8 mouse cellular contexts compared by ENCODE assay signal in the genomic region with DNA sequence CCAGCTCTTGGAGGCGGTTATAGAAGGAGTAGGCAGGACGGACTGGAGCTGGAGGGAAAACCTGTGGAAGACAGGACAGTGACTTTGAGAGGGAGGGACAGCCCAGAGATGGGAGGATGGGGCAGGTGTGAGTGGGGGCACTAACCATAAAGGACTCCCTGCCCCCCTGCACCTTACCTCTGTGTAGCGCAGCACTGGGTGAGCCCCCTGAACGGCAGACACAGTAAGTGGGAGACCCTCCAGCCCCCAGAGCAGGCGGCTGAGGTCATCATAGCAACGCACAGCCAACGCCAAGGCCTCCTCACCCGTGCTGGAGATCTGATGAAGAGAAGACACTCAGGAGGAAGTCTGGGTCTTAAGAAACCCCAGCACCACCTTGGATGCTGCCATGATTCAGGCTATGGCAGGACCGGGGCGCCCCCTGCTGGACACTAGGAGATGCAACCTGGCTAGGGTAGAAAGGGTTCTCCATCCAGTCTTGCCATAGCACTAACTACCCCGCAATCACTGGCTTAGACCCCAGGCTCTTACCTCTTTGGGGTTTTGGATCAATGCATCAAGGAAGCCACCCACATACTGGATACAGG. TPM values are rescaled to one million over a fixed set of nuclear protein-coding genes. Genes with fewer than 3 reads are reported as not detected.
DNase-seq lines count a peak whose midpoint lies in the region; ATAC-seq lines count a peak whose summit lies in the region.

No protein-coding gene starts in this region.

- H3K9me3 ChIP-seq in intestine, embryonic 14.5 days (ENCODE audit: control insufficient read depth, low read length): no peaks in the 10 kb centered on the region
- no peaks in the 10 kb centered on the region for H3K9me3 ChIP-seq in intestine, embryonic 16.5 days (ENCODE audit: control insufficient read depth, low read length)
- H3K9me3 ChIP-seq in stomach, embryonic 14.5 days (ENCODE audit: control insufficient read depth, low read depth, low read length): no peaks in the 10 kb centered on the region

- H3K36me3 ChIP-seq in intestine, embryonic 14.5 days (ENCODE audit: control insufficient read depth, insufficient read depth, low read length): peaks cover 89% of the 10 kb centered on the region
- peaks cover 38% of the 10 kb centered on the region for H3K36me3 ChIP-seq in intestine, embryonic 16.5 days (ENCODE audit: control insufficient read depth, insufficient read depth, low read length)
- H3K36me3 ChIP-seq in stomach, embryonic 14.5 days (ENCODE audit: control insufficient read depth, insufficient read depth, low read length): peaks cover 64% of the 10 kb centered on the region

- no peak overlapping the region for H3K27ac ChIP-seq in intestine, embryonic 14.5 days (ENCODE audit: low read depth)
- no peak overlapping the region for H3K27ac ChIP-seq in intestine, embryonic 16.5 days (ENCODE audit: low read length)
- H3K27ac ChIP-seq in stomach, embryonic 14.5 days (ENCODE audit: low read length): no peak overlapping the region

- intact Hi-C loops in left cerebral cortex, postnatal 14 days (cut with DNase I): loop anchor here (2.0 to 5.0 kb wide), 2 partner anchors 66 to 131 kb away; no protein-coding TSS in a partner anchor

- peak; percentile 78 for DNase-seq in intestine, embryonic 14.5 days (ENCODE audit: low spot score)
- DNase-seq in Muller cell, postnatal 12 days (ENCODE audit: inconsistent ontology term): peak; percentile 70
- DNase-seq in embryo, embryonic 9.5 days (ENCODE audit: extremely low spot score): peak; percentile 44
- DNase-seq in heart, postnatal 4 days: peak; percentile 72
- peak; percentile 64 to 67 for DNase-seq in left cerebral cortex, postnatal 14 days (ENCODE audit: low spot score in 2 of 2)

- peaks cover 8% of the 10 kb centered on the region; the same call in 1 of the 2 replicates for H3K4me1 ChIP-seq in intestine, embryonic 14.5 days (replicated peaks; ENCODE audit: control insufficient read depth, insufficient read depth, low read length)
- H3K4me1 ChIP-seq in intestine, embryonic 16.5 days (ENCODE audit: control insufficient read depth, insufficient read depth, low read length): peaks cover 6% of the 10 kb centered on the region
- H3K4me1 ChIP-seq in stomach, embryonic 14.5 days (ENCODE audit: control insufficient read depth, insufficient read depth, low read length): peaks cover 4% of the 10 kb centered on the region; the same call in 1 of the 2 replicates

- no peak for ATAC-seq in intestine, embryonic 14.5 days (replicated peaks; ENCODE audit: low FRiP score, low TSS enrichment, low read depth)
- ATAC-seq in intestine, embryonic 16.5 days: no peak
- ATAC-seq in megakaryocyte-erythroid progenitor cell, adult 5-6 weeks (replicated peaks; ENCODE audit: low FRiP score, low TSS enrichment, poor library complexity, severe bottlenecking): peak; percentile 68
- ATAC-seq in stomach, embryonic 14.5 days (ENCODE audit: insufficient number of reproducible peaks, insufficient read depth, low FRiP score, low read depth): 0 out of 2 replicates have a peak, but pooled peaks have one; percentile 33

- 68% methylated on average over 11 of the region's 11 CpGs for WGBS in intestine, embryonic 14.5 days
- 71% methylated on average over 11 of the region's 11 CpGs for WGBS in intestine, embryonic 16.5 days
- 72% methylated on average over 11 of the region's 11 CpGs for WGBS in stomach, embryonic 14.5 days

- H3K9ac ChIP-seq in intestine, embryonic 14.5 days (ENCODE audit: low read length): no peak overlapping the region
- H3K9ac ChIP-seq in intestine, embryonic 16.5 days (ENCODE audit: low read depth, low read length): no peak overlapping the region
- H3K9ac ChIP-seq in stomach, embryonic 14.5 days (replicated peaks; ENCODE audit: low read depth, low read length): no peak overlapping the region

- no peaks in the 10 kb centered on the region for H3K27me3 ChIP-seq in intestine, embryonic 14.5 days (replicated peaks; ENCODE audit: control insufficient read depth, insufficient read depth, low read length)
- no peaks in the 10 kb centered on the region for H3K27me3 ChIP-seq in intestine, embryonic 16.5 days (replicated peaks; ENCODE audit: control insufficient read depth, insufficient read depth, low read length)
- H3K27me3 ChIP-seq in stomach, embryonic 14.5 days (ENCODE audit: control insufficient read depth, insufficient read depth, low read length): no peaks in the 10 kb centered on the region

- H3K4me2 ChIP-seq in intestine, embryonic 14.5 days (ENCODE audit: low read length): no peak overlapping the region
- no peak overlapping the region for H3K4me2 ChIP-seq in intestine, embryonic 16.5 days (ENCODE audit: low read depth, low read length)
- no peak overlapping the region for H3K4me2 ChIP-seq in stomach, embryonic 14.5 days (replicated peaks; ENCODE audit: low read depth, low read length)

- H3K4me3 ChIP-seq in intestine, embryonic 14.5 days (ENCODE audit: low read depth, low read length): no peak overlapping the region
- no peak overlapping the region for H3K4me3 ChIP-seq in intestine, embryonic 16.5 days (ENCODE audit: low read length)
- H3K4me3 ChIP-seq in stomach, embryonic 14.5 days (ENCODE audit: low read depth, low read length): no peak overlapping the region

RNA-seq across cellular contexts. Expression of gene Nol6, which starts 5.5 kb away (rescaled TPM):
- polyA plus RNA-seq in intestine, embryonic 14.5 days (2014; fragmentation: Nextera tagmentation; extraction: Ambion mirVana): 26.3 and 26.4 TPM in 2 replicates
- polyA plus RNA-seq in intestine, embryonic 16.5 days (2015; fragmentation: Nextera tagmentation; extraction: Ambion mirVana): 20.0 and 21.8 TPM in 2 replicates
- total RNA-seq in heart, postnatal 4 days (2021): 10 to 100 TPM; 22.2 to 24.9 TPM
- total RNA-seq in left cerebral cortex, postnatal 14 days (2021): 10 to 100 TPM; 82.7 to 84.0 TPM
- total RNA-seq in megakaryocyte-erythroid progenitor cell, adult 5-6 weeks (2014; fragmentation: Nextera tagmentation): 44.6 and 49.1 TPM in 2 replicates
- 24.8 and 26.9 TPM in 2 replicates for total RNA-seq in megakaryocyte-erythroid progenitor cell, adult 5-6 weeks (2017)
- polyA plus RNA-seq in stomach, embryonic 14.5 days (2014; fragmentation: Nextera tagmentation; extraction: Ambion mirVana): 22.5 and 26.1 TPM in 2 replicates

RNA-seq across cellular contexts. Expression of gene Ube2r2, which starts 16.7 kb away (rescaled TPM):
- 82.5 and 84.6 TPM in 2 replicates for polyA plus RNA-seq in intestine, embryonic 14.5 days (2014; fragmentation: Nextera tagmentation; extraction: Ambion mirVana)
- polyA plus RNA-seq in intestine, embryonic 16.5 days (2015; fragmentation: Nextera tagmentation; extraction: Ambion mirVana): 53.5 and 65.4 TPM in 2 replicates
- total RNA-seq in heart, postnatal 4 days (2021): 100 to 1,000 TPM; 120 to 121 TPM
- total RNA-seq in left cerebral cortex, postnatal 14 days (2021): 10 to 100 TPM; 87.8 to 89.0 TPM
- 86.7 and 101 TPM in 2 replicates for total RNA-seq in megakaryocyte-erythroid progenitor cell, adult 5-6 weeks (2014; fragmentation: Nextera tagmentation)
- total RNA-seq in megakaryocyte-erythroid progenitor cell, adult 5-6 weeks (2017): 36.5 and 46.2 TPM in 2 replicates
- 85.7 and 87.5 TPM in 2 replicates for polyA plus RNA-seq in stomach, embryonic 14.5 days (2014; fragmentation: Nextera tagmentation; extraction: Ambion mirVana)

RNA-seq across cellular contexts. Expression of gene Aqp3, which starts 20.8 kb away (rescaled TPM):
- 0.96 TPM in 1 of 2 replicates, not detected in the other for polyA plus RNA-seq in intestine, embryonic 14.5 days (2014; fragmentation: Nextera tagmentation; extraction: Ambion mirVana)
- polyA plus RNA-seq in intestine, embryonic 16.5 days (2015; fragmentation: Nextera tagmentation; extraction: Ambion mirVana): 4.4 and 4.5 TPM in 2 replicates
- under 1 TPM; 0.14 to 0.19 TPM for total RNA-seq in heart, postnatal 4 days (2021)
- not detected for total RNA-seq in left cerebral cortex, postnatal 14 days (2021)
- total RNA-seq in megakaryocyte-erythroid progenitor cell, adult 5-6 weeks (2014; fragmentation: Nextera tagmentation): 1.1 TPM in 1 of 2 replicates, not detected in the other
- 1.2 TPM in 1 of 2 replicates, not detected in the other for total RNA-seq in megakaryocyte-erythroid progenitor cell, adult 5-6 weeks (2017)
- polyA plus RNA-seq in stomach, embryonic 14.5 days (2014; fragmentation: Nextera tagmentation; extraction: Ambion mirVana): 27.3 and 36.0 TPM in 2 replicates

Comparison
In these comparisons a context has a peak if more than half of its experiments do, and no peak if none do; other contexts are left out.
1. ATAC-seq: peak in megakaryocyte-erythroid progenitor cell, adult 5-6 weeks (single experiment) and stomach, embryonic 14.5 days (single experiment); none in intestine, embryonic 14.5 days (single experiment) and intestine, embryonic 16.5 days (single experiment).
2. Peak in every context shown above with its lines, with median percentiles within 50 percentile points of each other: DNase-seq.